Mouse (Mus musculus) hindbrain, embryonic 10.5 days (tissue): Measurements from ENCODE around the gene Esyt2. TPM values are rescaled to one million over a fixed set of nuclear protein-coding genes. Genes with fewer than 3 reads are reported as not detected.

Experiments used
- DNase-seq: peaks from one replicate; pipeline ENCODE4 v3.0.0-alpha.2; 2017; ENCODE audit warnings: low spot score
- H3K27ac ChIP-seq: fragments of 300-500 bp; sonication (generic); 2 replicates; pipeline ENCODE4 v1.5.1; 2016; ENCODE audit warnings: mild to moderate bottlenecking, moderate library complexity
- H3K27me3 ChIP-seq: fragments of 300-500 bp; sonication (generic); 2 replicates; pipeline ENCODE4 v1.6.1; 2016; ENCODE audit warnings: mild to moderate bottlenecking; ENCODE audit not compliant: poor library complexity, insufficient read depth, severe bottlenecking
- H3K36me3 ChIP-seq: fragments of 300-500 bp; sonication (generic); 2 replicates; pipeline ENCODE4 v1.6.1; 2016; ENCODE audit warnings: mild to moderate bottlenecking, moderate library complexity
- H3K4me1 ChIP-seq: fragments of 300-500 bp; sonication (generic); replicated peaks from 2 replicates; pipeline ENCODE4 v1.6.1; 2016; ENCODE audit warnings: mild to moderate bottlenecking
- H3K4me3 ChIP-seq: fragments of 300-500 bp; sonication (generic); 2 replicates; pipeline ENCODE4 v1.5.1; 2016; ENCODE audit warnings: mild to moderate bottlenecking, moderate library complexity
- H3K9me3 ChIP-seq: fragments of 300-500 bp; sonication (generic); 2 replicates; pipeline ENCODE4 v1.6.1; 2016; ENCODE audit warnings: mild to moderate bottlenecking, moderate library complexity
- WGBS: fragments of 180-500 bp; shearing (Covaris S2); methylation state at CpG from one replicate; pipeline ENCODE4 v1.1.7; 2016; 5-methylcytosine and 5-hydroxymethylcytosine counted together
- polyA plus RNA-seq: library from polyadenylated mRNA; unstranded; fragments of >200 nt; fragmentation: Nextera tagmentation; extraction: Ambion mirVana; gene quantifications from 2 replicates; pipeline ENCODE4 v1.2.1, GENCODE M21; 2016

Esyt2 gene
- polyA plus RNA-seq, result 10.4 and 13.6 TPM in 2 replicates

DNA sequence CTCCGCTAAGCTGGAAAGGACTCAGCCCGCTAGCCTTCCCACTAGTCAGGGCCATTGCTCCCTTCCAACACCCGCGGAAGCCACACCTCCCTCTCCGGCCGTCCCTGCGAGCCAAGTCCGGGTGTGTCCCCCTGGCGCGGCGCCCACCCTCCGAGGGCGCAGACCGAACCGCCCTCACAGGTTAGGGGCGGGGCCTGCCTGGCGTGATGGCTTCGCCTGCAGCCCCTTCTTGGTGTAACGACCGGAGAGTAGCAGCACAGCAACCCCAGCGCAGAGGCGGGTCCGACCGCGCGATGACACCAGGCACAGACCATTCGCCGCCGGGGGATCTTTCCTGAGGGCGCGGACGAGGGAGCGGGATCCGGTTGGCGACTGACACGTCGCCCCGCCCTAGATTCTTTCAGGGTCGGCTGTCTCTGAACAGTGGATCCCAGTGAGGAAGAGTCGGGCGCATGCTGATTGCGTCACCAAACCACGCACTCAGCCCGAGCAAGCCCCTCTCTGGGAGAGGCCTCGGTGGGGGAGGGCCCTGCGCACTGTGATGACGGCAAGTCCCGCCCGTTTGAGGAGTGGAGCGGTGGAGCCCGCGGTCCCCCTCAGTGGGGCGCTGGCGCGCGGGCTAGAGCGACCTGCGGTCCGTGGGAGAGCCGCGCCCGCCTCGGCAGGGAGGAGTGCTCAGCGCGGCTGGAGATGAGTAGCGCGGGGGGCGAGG lies at the start of gene Esyt2:
Esyt2 (plus strand) TSS at position 544 of the 712 bp plus-strand sequence.
- peaks cover 17% of the 10 kb centered on the region for H3K4me1 ChIP-seq
- peak within 1 kb of the TSS; percentile 97 for H3K4me3 ChIP-seq
- DNase-seq, result peak; percentile 100
- H3K36me3 ChIP-seq, result no peaks in the 10 kb centered on the region
- H3K27ac ChIP-seq, result peak within 1 kb of the TSS; percentile 96
- H3K27me3 ChIP-seq, result no peaks in the 10 kb centered on the region
- H3K9me3 ChIP-seq, result no peaks in the 10 kb centered on the region
- WGBS, result under 1% methylated on average over 68 of the region's 68 CpGs

- Histone ChIP-seq H3K4me1 (no peaks in the 10 kb centered on the region), H3K4me3 (no peak overlapping the region), H3K36me3 (peaks cover 4% of the 10 kb centered on the region), H3K27me3 (no peaks in the 10 kb centered on the region), H3K9me3 (no peaks in the 10 kb centered on the region), H3K27ac (no peak overlapping the region)
- no peak for DNase-seq
- 86% methylated on average over 12 of the region's 12 CpGs for WGBS
Observed at GRCm38 (mm10) chr12:116231612-116232011, 49.4 kb upstream of the Esyt2 start.

GRCm38 (mm10) chr12:116232061-116232460 lies 48.9 kb upstream of the Esyt2 start:
- peaks cover 4% of the 10 kb centered on the region; the same call in 1 of the 2 replicates for H3K36me3 ChIP-seq
- no peaks in the 10 kb centered on the region for H3K9me3 ChIP-seq
- no peaks in the 10 kb centered on the region for H3K4me1 ChIP-seq
- H3K4me3 ChIP-seq, result no peak overlapping the region
- WGBS, result 91% methylated on average over 1 of the region's 1 CpGs
- H3K27me3 ChIP-seq, result no peaks in the 10 kb centered on the region
- H3K27ac ChIP-seq, result no peak overlapping the region
- no peak for DNase-seq

- Histone ChIP-seq H3K4me1 (no peaks in the 10 kb centered on the region), H3K27ac (no peak overlapping the region), H3K4me3 (no peak overlapping the region), H3K36me3 (no peaks in the 10 kb centered on the region), H3K27me3 (no peaks in the 10 kb centered on the region), H3K9me3 (no peaks in the 10 kb centered on the region)
- WGBS, result 87% methylated on average over 4 of the region's 4 CpGs
- no peak for DNase-seq
Observed at GRCm38 (mm10) chr12:116235356-116235755, 45.6 kb upstream of the Esyt2 start.

GRCm38 (mm10) chr12:116236658-116237057 lies 44.3 kb upstream of the Esyt2 start:
- H3K36me3 ChIP-seq, result peaks cover 9% of the 10 kb centered on the region; the same call in 1 of the 2 replicates
- H3K27ac ChIP-seq, result no peak overlapping the region
- no peaks in the 10 kb centered on the region for H3K27me3 ChIP-seq
- WGBS, result 90% methylated on average over 3 of the region's 3 CpGs
- H3K4me1 ChIP-seq, result no peaks in the 10 kb centered on the region
- H3K4me3 ChIP-seq, result no peak overlapping the region
- DNase-seq, result no peak
- H3K9me3 ChIP-seq, result no peaks in the 10 kb centered on the region

- H3K9me3 ChIP-seq, result no peaks in the 10 kb centered on the region
- no peak overlapping the region for H3K4me3 ChIP-seq
- no peaks in the 10 kb centered on the region for H3K4me1 ChIP-seq
- no peaks in the 10 kb centered on the region for H3K27me3 ChIP-seq
- no peak overlapping the region for H3K27ac ChIP-seq
- H3K36me3 ChIP-seq, result peaks cover 13% of the 10 kb centered on the region; the same call in 1 of the 2 replicates
- no peak for DNase-seq
Observed at GRCm38 (mm10) chr12:116238370-116238769, 42.6 kb upstream of the Esyt2 start.

DNA sequence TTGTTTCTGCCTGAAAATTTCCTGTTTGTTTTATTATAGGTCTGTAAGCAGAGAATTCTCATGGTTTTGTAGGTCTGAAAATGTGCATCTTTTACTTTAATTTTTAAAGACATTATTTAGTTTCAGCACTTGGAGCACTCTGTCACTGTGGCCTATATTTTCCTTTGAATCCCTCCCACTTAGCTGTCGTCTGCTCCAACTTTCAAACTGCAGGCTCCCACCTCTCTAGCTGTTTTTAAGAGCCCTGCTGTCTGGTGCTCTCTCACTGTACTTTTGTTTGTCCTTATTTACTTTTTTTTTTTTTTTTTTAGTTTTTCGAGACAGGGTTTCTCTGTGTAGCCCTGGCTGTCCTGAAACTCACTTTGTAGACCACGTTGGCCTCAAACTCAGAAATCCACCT lies 42.2 kb upstream of the Esyt2 start:
- H3K27me3 ChIP-seq, result no peaks in the 10 kb centered on the region
- no peak overlapping the region for H3K27ac ChIP-seq
- DNase-seq, result no peak
- H3K36me3 ChIP-seq, result peaks cover 13% of the 10 kb centered on the region; the same call in 1 of the 2 replicates
- no peaks in the 10 kb centered on the region for H3K4me1 ChIP-seq
- no peak overlapping the region for H3K4me3 ChIP-seq
- no peaks in the 10 kb centered on the region for H3K9me3 ChIP-seq
- 82% methylated on average over 3 of the region's 3 CpGs for WGBS

DNA sequence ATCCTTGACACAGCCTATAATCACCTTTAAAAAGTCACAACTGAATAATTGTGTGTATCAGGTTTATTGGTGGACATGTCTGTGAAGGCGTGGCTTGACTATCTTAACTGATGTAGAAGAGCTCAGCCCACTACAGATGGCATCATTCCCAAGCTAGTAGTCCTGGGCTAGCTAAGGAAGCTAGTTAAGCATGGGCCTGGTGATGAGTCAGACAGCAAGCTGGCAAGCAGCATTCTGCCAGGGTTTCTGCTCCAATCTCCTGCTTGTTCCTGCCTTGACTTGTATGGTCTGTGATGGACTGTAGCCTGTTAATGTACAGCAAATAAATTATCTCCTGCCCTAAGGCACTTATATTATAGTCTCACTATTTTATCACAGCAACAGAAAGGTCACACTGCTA lies 36.4 kb upstream of the Esyt2 start:
- Histone ChIP-seq H3K27me3 (no peaks in the 10 kb centered on the region), H3K9me3 (no peaks in the 10 kb centered on the region), H3K27ac (no peak overlapping the region), H3K4me1 (no peaks in the 10 kb centered on the region), H3K36me3 (peaks cover 42% of the 10 kb centered on the region), H3K4me3 (no peak overlapping the region)
- no peak for DNase-seq
- WGBS, result 85% methylated on average over 1 of the region's 1 CpGs

GRCm38 (mm10) chr12:116254652-116255051 lies 26.3 kb upstream of the Esyt2 start:
- Histone ChIP-seq H3K36me3 (peaks cover 26% of the 10 kb centered on the region), H3K27me3 (no peaks in the 10 kb centered on the region), H3K4me3 (no peak overlapping the region), H3K4me1 (no peaks in the 10 kb centered on the region), H3K9me3 (no peaks in the 10 kb centered on the region), H3K27ac (no peak overlapping the region)
- DNase-seq, result no peak
- 84% methylated on average over 8 of the region's 8 CpGs for WGBS

- Histone ChIP-seq H3K9me3 (no peaks in the 10 kb centered on the region), H3K4me3 (no peak overlapping the region), H3K27ac (no peak overlapping the region), H3K27me3 (no peaks in the 10 kb centered on the region), H3K4me1 (no peaks in the 10 kb centered on the region), H3K36me3 (peaks cover 26% of the 10 kb centered on the region)
- no peak for DNase-seq
- 91% methylated on average over 11 of the region's 11 CpGs for WGBS
Observed at GRCm38 (mm10) chr12:116255636-116256035, 25.4 kb upstream of the Esyt2 start.

- H3K9me3 ChIP-seq, result no peaks in the 10 kb centered on the region
- H3K4me1 ChIP-seq, result peaks cover 16% of the 10 kb centered on the region
- no peaks in the 10 kb centered on the region for H3K27me3 ChIP-seq
- peaks cover 20% of the 10 kb centered on the region for H3K36me3 ChIP-seq
- WGBS, result 90% methylated on average over 2 of the region's 2 CpGs
- no peak for DNase-seq
- no peak overlapping the region for H3K27ac ChIP-seq
- H3K4me3 ChIP-seq, result no peak overlapping the region
Observed at GRCm38 (mm10) chr12:116258321-116258720, 22.7 kb upstream of the Esyt2 start.

- peak within 1 kb of the TSS; percentile 72 for H3K4me3 ChIP-seq
- no peaks in the 10 kb centered on the region for H3K27me3 ChIP-seq
- peaks cover 16% of the 10 kb centered on the region for H3K4me1 ChIP-seq
- H3K36me3 ChIP-seq, result no peaks in the 10 kb centered on the region
- H3K27ac ChIP-seq, result peak within 1 kb of the TSS; percentile 91
- DNase-seq, result peak; percentile 92
- whole genome bisulfite sequencing, result 4% methylated on average over 47 of the region's 47 CpGs
- H3K9me3 ChIP-seq, result no peaks in the 10 kb centered on the region
Observed at GRCm38 (mm10) chr12:116262555-116263341, 18.2 kb upstream of the Esyt2 start, which contains the start of gene Wdr60. TSS of gene Wdr60 (minus strand) at chr12:116263022.

DNA sequence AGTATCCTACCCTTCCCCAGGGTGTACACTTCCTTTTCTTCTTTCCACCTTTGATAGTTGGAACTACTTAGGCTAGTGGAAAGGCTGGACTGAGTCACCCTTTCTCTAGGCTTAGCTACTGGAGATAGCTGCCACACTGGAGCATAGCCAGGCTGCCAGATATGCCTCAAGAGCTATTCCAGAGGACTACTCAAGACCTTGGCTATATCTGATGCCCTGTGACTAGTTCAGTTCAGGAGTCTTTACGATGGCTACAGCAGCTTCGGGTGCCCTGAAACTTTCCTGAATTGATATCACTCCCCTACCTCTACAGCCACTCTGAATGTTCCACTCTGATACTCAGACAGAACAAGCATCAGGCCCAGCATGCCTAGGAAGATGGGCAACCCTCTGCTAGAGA lies 16.2 kb upstream of the Esyt2 start:
- Histone ChIP-seq H3K27me3 (no peaks in the 10 kb centered on the region), H3K4me3 (no peak overlapping the region), H3K27ac (no peak overlapping the region), H3K36me3 (no peaks in the 10 kb centered on the region), H3K4me1 (peaks cover 16% of the 10 kb centered on the region), H3K9me3 (no peaks in the 10 kb centered on the region)
- 90% methylated on average over 2 of the region's 2 CpGs for WGBS
- no peak for DNase-seq
